Mouse (Mus musculus) lung, postnatal 0 days (tissue): ENCODE results near the gene Pnmt.

Experiments
- CTCF ChIP-seq: IDR thresholded peaks from 2 replicates; pipeline ENCODE4 v1.5.1; 2016; ENCODE audit warnings: antibody characterized with exemption, mild to moderate bottlenecking
- EP300 ChIP-seq: IDR thresholded peaks from 2 replicates; pipeline ENCODE4 v1.6.1; 2016; ENCODE audit warnings: antibody characterized with exemption, mild to moderate bottlenecking, control low read depth

DNA sequence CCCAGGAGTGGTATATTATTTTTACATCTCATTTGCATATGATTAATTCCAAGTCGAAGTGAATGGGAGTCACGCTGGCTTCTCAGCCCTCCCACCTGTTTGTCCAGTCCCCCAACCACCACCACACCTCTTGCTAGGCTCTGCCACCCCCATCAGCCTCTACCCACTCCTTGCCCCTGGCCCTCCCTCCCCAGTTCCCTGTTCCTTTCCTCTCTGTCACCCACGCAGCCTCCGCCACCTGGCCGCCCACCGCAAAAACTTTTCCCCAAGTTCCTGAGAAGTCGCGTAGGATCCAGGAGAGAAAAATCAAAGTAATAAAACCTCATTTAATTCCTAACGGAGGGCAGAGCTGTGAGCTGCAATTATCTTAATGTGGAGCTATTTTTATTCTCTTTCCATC, 40.1 kb upstream of the Pnmt start:
- TF ChIP-seq CTCF (no peak), EP300 (no peak)
